Mouse (Mus musculus) ES-Bruce4 (cell line): ENCODE data around the gene Cd300lf.

Experiments used
- CTCF ChIP-seq: IDR thresholded peaks from one replicate; pipeline ENCODE4 v1.8.1; 2011; ENCODE audit warnings: low read depth, low read length
- EP300 ChIP-seq: IDR thresholded peaks from 2 replicates; pipeline ENCODE4 v1.6.1; 2011; ENCODE audit warnings: low read depth, low read length; ENCODE audit not compliant: insufficient read depth
- POLR2A ChIP-seq: IDR thresholded peaks from one replicate; pipeline ENCODE4 v1.8.1; 2011; ENCODE audit warnings: low read length; ENCODE audit not compliant: insufficient read depth

DNA sequence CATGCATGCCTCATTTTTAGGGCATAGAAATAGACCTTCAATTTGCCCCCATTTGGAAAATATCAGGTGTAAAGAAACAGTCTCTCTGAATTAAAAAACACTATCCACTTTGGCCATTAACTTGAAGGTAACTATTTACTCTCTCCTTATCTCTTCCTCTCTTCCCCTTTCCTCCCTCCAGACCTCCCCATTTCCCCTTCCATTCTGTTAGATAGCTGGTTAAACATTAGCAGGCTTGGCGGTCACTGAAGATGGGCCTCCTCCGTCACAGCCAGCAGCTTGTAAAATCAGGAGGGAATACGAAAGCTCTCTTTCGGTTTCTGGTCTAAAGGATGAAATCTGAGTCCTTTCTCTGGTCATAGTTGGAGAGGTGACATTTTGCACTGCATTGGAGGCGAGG, 57.9 kb downstream of the Cd300lf start:
- no peak for TF ChIP-seq POLR2A
- no peak for TF ChIP-seq CTCF
- no peak for TF ChIP-seq EP300
